Mouse (Mus musculus): ENCODE results near the gene Rnf41.

DNA sequence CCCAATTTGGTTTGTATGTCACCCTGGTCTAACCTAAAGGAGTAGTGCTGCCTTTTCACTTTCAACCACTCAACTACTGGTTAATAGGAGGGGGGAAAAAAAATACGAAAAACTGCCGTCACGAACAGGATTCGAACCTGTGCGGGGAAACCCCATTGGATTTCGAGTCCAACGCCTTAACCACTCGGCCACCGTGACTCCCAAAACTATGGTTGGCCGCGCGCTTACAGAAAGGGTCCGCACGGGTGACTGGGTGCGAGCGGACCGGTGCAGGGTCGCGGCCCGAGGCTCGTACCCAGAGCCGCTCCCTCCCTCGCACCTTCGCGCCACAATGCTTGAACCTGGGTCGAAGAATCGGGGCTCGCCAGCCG lies 46.9 kb downstream of the Rnf41 start:
- no peak for TF ChIP-seq CTCF (IDR thresholded peaks at IDR 0.05)
- TF ChIP-seq EP300 (IDR thresholded peaks at IDR 0.05), result no peak
